Mouse (Mus musculus): ENCODE measurements around the gene Nicn1. TPM values are rescaled to one million over a fixed set of nuclear protein-coding genes. Genes with fewer than 3 reads are reported as not detected.

Nicn1 gene
- polyA plus RNA-seq, 1 experiment from 2014 or later: 35.8 TPM

GRCm38 (mm10) chr9:108343835-108344234 is 53.6 kb downstream of the Nicn1 start:
- peaks cover 34% of the 10 kb centered on the region for H3K4me1 ChIP-seq
- no peaks in the 10 kb centered on the region for H3K27me3 ChIP-seq (ENCODE audit: low read depth, poor library complexity, severe bottlenecking)
- H3K36me3 ChIP-seq: peaks cover 4% of the 10 kb centered on the region; the same call in 1 of the 2 replicates
- no peak for DNase-seq (ENCODE audit: low spot score)
- no peaks in the 10 kb centered on the region for H3K9me3 ChIP-seq (replicated peaks)
- no peak overlapping the region for H3K4me3 ChIP-seq
- H3K27ac ChIP-seq: no peak overlapping the region
- 93% methylated on average over 1 of the region's 1 CpGs for WGBS

GRCm38 (mm10) chr9:108344471-108344870 is 54.2 kb downstream of the Nicn1 start:
- peaks cover 37% of the 10 kb centered on the region for H3K4me1 ChIP-seq
- 89% methylated on average over 4 of the region's 4 CpGs for WGBS

More at GRCm38 (mm10) chr9:108344471-108344870, 54.2 kb downstream of the Nicn1 start:
- H3K9me3 ChIP-seq (replicated peaks): no peaks in the 10 kb centered on the region
- H3K27me3 ChIP-seq (ENCODE audit: low read depth, poor library complexity, severe bottlenecking): no peaks in the 10 kb centered on the region
- peaks cover 7% of the 10 kb centered on the region for H3K36me3 ChIP-seq
- H3K27ac ChIP-seq: no peak overlapping the region
- DNase-seq (ENCODE audit: low spot score): no peak
- no peak overlapping the region for H3K4me3 ChIP-seq

Other genes starting within 250 kb of the Nicn1 start
- gene Gmppb, start 241.2 kb upstream of the Nicn1 start, polyA plus RNA-seq (2016; fragmentation: Nextera tagmentation; extraction: Ambion mirVana): 25.2 and 26.4 TPM in 2 replicates
- gene Amigo3, start 237.3 kb upstream of the Nicn1 start, polyA plus RNA-seq (2016; fragmentation: Nextera tagmentation; extraction: Ambion mirVana): 1.9 and 3.5 TPM in 2 replicates
- 0.54 and 0.74 TPM in 2 replicates for gene Mst1, start 210.0 kb upstream of the Nicn1 start, polyA plus RNA-seq (2016; fragmentation: Nextera tagmentation; extraction: Ambion mirVana)
- gene Rnf123, start 207.1 kb upstream of the Nicn1 start, polyA plus RNA-seq (2016; fragmentation: Nextera tagmentation; extraction: Ambion mirVana): 31.8 and 37.5 TPM in 2 replicates
- gene Apeh, start 195.8 kb upstream of the Nicn1 start, polyA plus RNA-seq (2016; fragmentation: Nextera tagmentation; extraction: Ambion mirVana): 70.8 and 76.2 TPM in 2 replicates
- gene Bsn, start 100.0 kb upstream of the Nicn1 start, polyA plus RNA-seq (2016; fragmentation: Nextera tagmentation; extraction: Ambion mirVana): 1.7 TPM in 2 replicates
- 59.6 and 59.9 TPM in 2 replicates for gene Dag1, start 26.5 kb upstream of the Nicn1 start, polyA plus RNA-seq (2016; fragmentation: Nextera tagmentation; extraction: Ambion mirVana)
- 23.1 and 24.8 TPM in 2 replicates for gene Amt, start 6.4 kb downstream of the Nicn1 start, polyA plus RNA-seq (2016; fragmentation: Nextera tagmentation; extraction: Ambion mirVana)
- 246 and 250 TPM in 2 replicates for gene Rhoa, start 15.7 kb downstream of the Nicn1 start, polyA plus RNA-seq (2016; fragmentation: Nextera tagmentation; extraction: Ambion mirVana)
- gene Tcta, start 15.7 kb downstream of the Nicn1 start, polyA plus RNA-seq (2016; fragmentation: Nextera tagmentation; extraction: Ambion mirVana): 9.2 and 11.5 TPM in 2 replicates
- 824 and 909 TPM in 2 replicates for gene Gpx1, start 48.5 kb downstream of the Nicn1 start, polyA plus RNA-seq (2016; fragmentation: Nextera tagmentation; extraction: Ambion mirVana)
- 132 and 140 TPM in 2 replicates for gene Usp4, start 57.4 kb downstream of the Nicn1 start, polyA plus RNA-seq (2016; fragmentation: Nextera tagmentation; extraction: Ambion mirVana)
- 0.69 and 0.98 TPM in 2 replicates for gene 1700102P08Rik, start 102.4 kb downstream of the Nicn1 start, polyA plus RNA-seq (2016; fragmentation: Nextera tagmentation; extraction: Ambion mirVana)
- 1.1 and 1.3 TPM in 2 replicates for gene Ccdc36, start 138.1 kb downstream of the Nicn1 start, polyA plus RNA-seq (2016; fragmentation: Nextera tagmentation; extraction: Ambion mirVana)
- gene BC048562, start 146.1 kb downstream of the Nicn1 start, polyA plus RNA-seq (2016; fragmentation: Nextera tagmentation; extraction: Ambion mirVana): not detected in 2 replicates
- gene Ccdc71, start 170.1 kb downstream of the Nicn1 start, polyA plus RNA-seq (2016; fragmentation: Nextera tagmentation; extraction: Ambion mirVana): 62.8 and 65.8 TPM in 2 replicates
- 10.9 and 17.8 TPM in 2 replicates for gene Klhdc8b, start 171.2 kb downstream of the Nicn1 start, polyA plus RNA-seq (2016; fragmentation: Nextera tagmentation; extraction: Ambion mirVana)
- gene Lamb2, start 189.3 kb downstream of the Nicn1 start, polyA plus RNA-seq (2016; fragmentation: Nextera tagmentation; extraction: Ambion mirVana): 19.7 and 31.6 TPM in 2 replicates
- 87.2 and 107 TPM in 2 replicates for gene Usp19, start 200.2 kb downstream of the Nicn1 start, polyA plus RNA-seq (2016; fragmentation: Nextera tagmentation; extraction: Ambion mirVana)
- 124 and 127 TPM in 2 replicates for gene Qars, start 217.3 kb downstream of the Nicn1 start, polyA plus RNA-seq (2016; fragmentation: Nextera tagmentation; extraction: Ambion mirVana)
- 170 and 173 TPM in 2 replicates for gene Qrich1, start 226.4 kb downstream of the Nicn1 start, polyA plus RNA-seq (2016; fragmentation: Nextera tagmentation; extraction: Ambion mirVana)

All from limb, embryonic 10.5 days (tissue).